Mouse (Mus musculus) C2C12 (cell line): ENCODE results near the gene Atad5.

Experiments
- CEBPB ChIP-seq: IDR thresholded peaks from one replicate; pipeline ENCODE4 v1.6.1; 2011; ENCODE audit warnings: low read depth, mild to moderate bottlenecking, control low read depth, moderate library complexity
- CTCF ChIP-seq: IDR thresholded peaks from one replicate; pipeline ENCODE4 v1.5.1; 2011; ENCODE audit not compliant: control insufficient read depth, insufficient read depth, insufficient read length
- MAX ChIP-seq: IDR thresholded peaks from one replicate; pipeline ENCODE4 v1.6.1; 2011; ENCODE audit warnings: mild to moderate bottlenecking, control low read depth
- MYOD1 ChIP-seq: IDR thresholded peaks from one replicate; pipeline ENCODE4 v1.6.1; 2011; ENCODE audit warnings: low read depth; ENCODE audit not compliant: control insufficient read depth, insufficient read length
- MYOG ChIP-seq: IDR thresholded peaks from one replicate; pipeline ENCODE4 v1.6.1; 2011; ENCODE audit not compliant: control insufficient read depth, insufficient read length; ENCODE audit errors: extremely low read depth
- USF1 ChIP-seq: IDR thresholded peaks from one replicate; pipeline ENCODE4 v1.6.1; 2011; ENCODE audit warnings: low read depth, mild to moderate bottlenecking, control low read depth, moderate library complexity

GRCm38 (mm10) chr11:80156841-80157240, 67.6 kb downstream of the Atad5 start:
- TF ChIP-seq CTCF (no peak), MYOG (no peak), MYOD1 (no peak), MAX (no peak), USF1 (no peak), CEBPB (no peak)
